Mouse (Mus musculus): Measurements from ENCODE around the gene Tmem232.

GRCm38 (mm10) chr17:65527529-65527928 lies 13.1 kb downstream of the Tmem232 start:
- TF ChIP-seq POLR2A (IDR thresholded peaks at IDR 0.05; ENCODE audit: low read depth, low read length) (no peak), CTCF (IDR thresholded peaks at IDR 0.05; ENCODE audit: extremely low read depth, insufficient read length, insufficient replicate concordance, low read depth, low read length) (no peak)

Measured in small intestine, adult 2 months (tissue).